Mouse (Mus musculus) liver, embryonic 11.5 days (tissue): Measurements from ENCODE around the gene Rbm24. TPM values are rescaled to one million over a fixed set of nuclear protein-coding genes. Genes with fewer than 3 reads are reported as not detected.

ENCODE experiments used
- ATAC-seq: fragments of 200-750 bp; cut with Nextera tagmentation; replicated peaks from 2 replicates; pipeline ENCODE4 v1.8.0; 2017; ENCODE audit warnings: moderate number of reproducible peaks, mild to moderate bottlenecking, moderate TSS enrichment, moderate library complexity; ENCODE audit not compliant: low FRiP score
- DNase-seq: peaks from one replicate; pipeline ENCODE4 v3.0.0-alpha.2; 2017; ENCODE audit warnings: low spot score
- H3K27ac ChIP-seq: fragments of 300-500 bp; sonication (generic); 2 replicates; pipeline ENCODE4 v1.5.1; 2014; ENCODE audit warnings: mild to moderate bottlenecking, low read depth, low read length, control low read depth
- H3K27me3 ChIP-seq: fragments of 300-500 bp; sonication (generic); replicated peaks from 2 replicates; pipeline ENCODE4 v1.6.1; 2014; ENCODE audit warnings: low read length, mixed read lengths; ENCODE audit not compliant: control insufficient read depth, insufficient read depth
- H3K36me3 ChIP-seq: fragments of 300-500 bp; sonication (generic); 2 replicates; pipeline ENCODE4 v1.6.1; 2014; ENCODE audit warnings: mild to moderate bottlenecking, low read length, moderate library complexity, mixed read lengths; ENCODE audit not compliant: control insufficient read depth, insufficient read depth
- H3K4me1 ChIP-seq: fragments of 300-500 bp; sonication (generic); replicated peaks from 2 replicates; pipeline ENCODE4 v1.6.1; 2014; ENCODE audit warnings: low read length, mixed read lengths; ENCODE audit not compliant: control insufficient read depth, insufficient read depth
- H3K4me2 ChIP-seq: fragments of 300-500 bp; sonication (generic); 2 replicates; pipeline ENCODE4 v1.6.1; 2014; ENCODE audit warnings: mild to moderate bottlenecking, control low read depth, moderate library complexity
- H3K4me3 ChIP-seq: fragments of 300-500 bp; sonication (generic); 2 replicates; pipeline ENCODE4 v1.5.1; 2014; ENCODE audit warnings: low read depth, low read length, control low read depth
- H3K9ac ChIP-seq: fragments of 300-500 bp; sonication (generic); 2 replicates; pipeline ENCODE4 v1.6.1; 2014; ENCODE audit warnings: low read depth, low read length, control low read depth
- H3K9me3 ChIP-seq: fragments of 300-500 bp; sonication (generic); 2 replicates; pipeline ENCODE4 v1.6.1; 2016; ENCODE audit warnings: low read length, inconsistent platforms, mixed read lengths; ENCODE audit not compliant: control insufficient read depth
- WGBS: fragments of 180-500 bp; shearing (Covaris S2); extraction: QIAGEN DNeasy Blood & Tissue Kit; methylation state at CpG from one replicate; pipeline ENCODE4 v1.1.7; 2014; 5-methylcytosine and 5-hydroxymethylcytosine counted together
- polyA plus RNA-seq: library from polyadenylated mRNA; unstranded; fragments of >200 nt; fragmentation: Nextera tagmentation; extraction: Ambion mirVana; gene quantifications from 2 replicates; pipeline ENCODE4 v1.2.1, GENCODE M21; 2014

Rbm24 gene
- polyA plus RNA-seq, 1 experiment from 2014 or later = 1.1 TPM

GRCm38 (mm10) chr13:46412247-46412646 is 6.0 kb upstream of the Rbm24 start:
- H3K4me2 ChIP-seq = no peak overlapping the region
- H3K27me3 ChIP-seq = no peaks in the 10 kb centered on the region; the same call in 1 of the 2 replicates
- DNase-seq (no peak), ATAC-seq (no peak)
- no peaks in the 10 kb centered on the region for H3K4me1 ChIP-seq
- H3K36me3 ChIP-seq = no peaks in the 10 kb centered on the region
- no peak overlapping the region for H3K27ac ChIP-seq
- H3K9me3 ChIP-seq = no peaks in the 10 kb centered on the region
- no peak overlapping the region for H3K9ac ChIP-seq
- no peak overlapping the region for H3K4me3 ChIP-seq

- 73% methylated on average over 10 of the region's 10 CpGs for WGBS
- H3K9ac ChIP-seq = no peak overlapping the region
- ATAC-seq (no peak), DNase-seq (no peak)
- no peak overlapping the region for H3K4me2 ChIP-seq
- no peak overlapping the region for H3K4me3 ChIP-seq
- peaks cover 12% of the 10 kb centered on the region for H3K27me3 ChIP-seq
- H3K9me3 ChIP-seq = no peaks in the 10 kb centered on the region
- H3K36me3 ChIP-seq = no peaks in the 10 kb centered on the region
- no peak overlapping the region for H3K27ac ChIP-seq
- H3K4me1 ChIP-seq = no peaks in the 10 kb centered on the region
These were observed 4.6 kb upstream of the Rbm24 start for GRCm38 (mm10) chr13:46413588-46413987.

- Histone ChIP-seq H3K27ac (no peak overlapping the region), H3K4me1 (no peaks in the 10 kb centered on the region), H3K9me3 (no peaks in the 10 kb centered on the region), H3K27me3 (peaks cover 16% of the 10 kb centered on the region), H3K4me3 (no peak overlapping the region), H3K9ac (no peak overlapping the region), H3K36me3 (no peaks in the 10 kb centered on the region), H3K4me2 (no peak overlapping the region)
- no peak for ATAC-seq
- 77% methylated on average over 8 of the region's 8 CpGs for WGBS
- DNase-seq = no peak
These were observed 4.2 kb upstream of the Rbm24 start for GRCm38 (mm10) chr13:46414050-46414449.

- 90% methylated on average over 8 of the region's 8 CpGs for WGBS
- no peak overlapping the region for H3K27ac ChIP-seq
- ATAC-seq = no peak
These were observed 2.2 kb upstream of the Rbm24 start for GRCm38 (mm10) chr13:46416021-46416420.

GRCm38 (mm10) chr13:46417594-46417993 is 640 bp upstream of the Rbm24 start:
- H3K27me3 ChIP-seq = peaks cover 28% of the 10 kb centered on the region
- H3K9ac ChIP-seq = no peak overlapping the region
- H3K9me3 ChIP-seq = no peaks in the 10 kb centered on the region
- H3K4me3 ChIP-seq = peak overlapping the region; percentile 58
- H3K27ac ChIP-seq = no peak overlapping the region
- no peaks in the 10 kb centered on the region for H3K4me1 ChIP-seq
- ATAC-seq (no peak), DNase-seq (no peak)
- H3K4me2 ChIP-seq = peak overlapping the region; percentile 86
- 81% methylated on average over 5 of the region's 5 CpGs for WGBS
- H3K36me3 ChIP-seq = no peaks in the 10 kb centered on the region

More at GRCm38 (mm10) chr13:46416021-46416420, 2.2 kb upstream of the Rbm24 start:
- no peaks in the 10 kb centered on the region for H3K4me1 ChIP-seq
- DNase-seq = no peak
- no peaks in the 10 kb centered on the region for H3K36me3 ChIP-seq
- peaks cover 28% of the 10 kb centered on the region for H3K27me3 ChIP-seq
- no peaks in the 10 kb centered on the region for H3K9me3 ChIP-seq
- no peak overlapping the region for H3K4me3 ChIP-seq
- no peak overlapping the region for H3K9ac ChIP-seq
- no peak overlapping the region for H3K4me2 ChIP-seq

- Histone ChIP-seq H3K9me3 (no peaks in the 10 kb centered on the region), H3K36me3 (no peaks in the 10 kb centered on the region), H3K4me2 (peak overlapping the region; percentile 86), H3K27me3 (peaks cover 28% of the 10 kb centered on the region), H3K27ac (no peak overlapping the region), H3K4me1 (no peaks in the 10 kb centered on the region), H3K9ac (peak overlapping the region; percentile 37; the same call in 1 of the 2 replicates), H3K4me3 (peak overlapping the region; percentile 58)
- 2% methylated on average over 73 of the region's 73 CpGs for WGBS
- peak; percentile 46 for DNase-seq
- ATAC-seq = no peak
These were observed 704 bp downstream of the Rbm24 start for GRCm38 (mm10) chr13:46418731-46419545.

- no peaks in the 10 kb centered on the region for H3K9me3 ChIP-seq
- 18% methylated on average over 7 of the region's 7 CpGs for WGBS
- H3K4me1 ChIP-seq = no peaks in the 10 kb centered on the region
- no peak overlapping the region for H3K4me3 ChIP-seq
- H3K36me3 ChIP-seq = no peaks in the 10 kb centered on the region
- no peak overlapping the region for H3K27ac ChIP-seq
- no peak for ATAC-seq
- H3K27me3 ChIP-seq = peaks cover 28% of the 10 kb centered on the region
- DNase-seq = no peak
- H3K9ac ChIP-seq = no peak overlapping the region
- H3K4me2 ChIP-seq = peak overlapping the region; percentile 6; the same call in 1 of the 2 replicates
These were observed 1.4 kb downstream of the Rbm24 start for GRCm38 (mm10) chr13:46419648-46420047.

- Histone ChIP-seq H3K9ac (no peak overlapping the region), H3K27ac (no peak overlapping the region), H3K36me3 (no peaks in the 10 kb centered on the region), H3K4me3 (no peak overlapping the region), H3K4me2 (no peak overlapping the region), H3K4me1 (no peaks in the 10 kb centered on the region), H3K27me3 (peaks cover 28% of the 10 kb centered on the region), H3K9me3 (no peaks in the 10 kb centered on the region)
- ATAC-seq (no peak), DNase-seq (no peak)
- WGBS = 29% methylated on average over 3 of the region's 3 CpGs
These were observed 1.9 kb downstream of the Rbm24 start for GRCm38 (mm10) chr13:46420095-46420494.

- H3K9me3 ChIP-seq = no peaks in the 10 kb centered on the region
- no peak overlapping the region for H3K4me3 ChIP-seq
- H3K4me1 ChIP-seq = no peaks in the 10 kb centered on the region
- no peak overlapping the region for H3K27ac ChIP-seq
- H3K4me2 ChIP-seq = no peak overlapping the region
- peaks cover 14% of the 10 kb centered on the region for H3K27me3 ChIP-seq
- H3K36me3 ChIP-seq = no peaks in the 10 kb centered on the region
- ATAC-seq (no peak), DNase-seq (no peak)
- WGBS = 85% methylated on average over 7 of the region's 7 CpGs
- H3K9ac ChIP-seq = no peak overlapping the region
These were observed 5.6 kb downstream of the Rbm24 start for GRCm38 (mm10) chr13:46423805-46424204.
